Mouse (Mus musculus) B cell, adult 67 days (primary cell): ENCODE results near the gene Rps17. TPM values are rescaled to one million over a fixed set of nuclear protein-coding genes. Genes with fewer than 3 reads are reported as not detected.

Experiments
- total RNA-seq, 2 experiments: library from RNA; stranded (reverse); gene quantifications; 4 replicates each; pipeline ENCODE4 v1.2.4; 2023

Rps17 gene
- 1,000 to 10,000 TPM; 1,700 to 1,708 TPM for total RNA-seq

GRCm38 (mm10) chr7:81344544-81345446 is at the start of gene Rps17:
Gene Rps17 (minus strand): TSS chr7:81345254.

Other genes starting within 250 kb of the Rps17 start
- gene Slc28a1, start 230.5 kb downstream of the Rps17 start, total RNA-seq: not detected
- gene Pde8a, start 131.7 kb downstream of the Rps17 start, total RNA-seq: 10 to 100 TPM; 12.8 to 13.7 TPM
- not detected for gene Cpeb1, start 110.2 kb upstream of the Rps17 start, total RNA-seq
- not detected for gene Ap3b2, start 148.7 kb upstream of the Rps17 start, total RNA-seq
- gene BC048679, start 153.0 kb upstream of the Rps17 start, total RNA-seq: not detected
- under 1 TPM; 0.26 to 0.53 TPM for gene Fsd2, start 221.7 kb upstream of the Rps17 start, total RNA-seq
- gene Whamm, start 226.0 kb upstream of the Rps17 start, total RNA-seq: 10 to 100 TPM; 32.3 to 36.7 TPM